Mouse (Mus musculus) kidney, postnatal 14 days (tissue): ENCODE results near the gene Cxxc4.
"Not testable (repeated sequence)": the region's sequence is repeated elsewhere in the genome, so short reads cannot be mapped to it uniquely, and the experiment has no call there.

Experiments
- DNase-seq: peaks from one replicate; pipeline ENCODE4 v3.0.0; 2022; ENCODE audit warnings: mixed read lengths

The Cxxc4 gene

DNA sequence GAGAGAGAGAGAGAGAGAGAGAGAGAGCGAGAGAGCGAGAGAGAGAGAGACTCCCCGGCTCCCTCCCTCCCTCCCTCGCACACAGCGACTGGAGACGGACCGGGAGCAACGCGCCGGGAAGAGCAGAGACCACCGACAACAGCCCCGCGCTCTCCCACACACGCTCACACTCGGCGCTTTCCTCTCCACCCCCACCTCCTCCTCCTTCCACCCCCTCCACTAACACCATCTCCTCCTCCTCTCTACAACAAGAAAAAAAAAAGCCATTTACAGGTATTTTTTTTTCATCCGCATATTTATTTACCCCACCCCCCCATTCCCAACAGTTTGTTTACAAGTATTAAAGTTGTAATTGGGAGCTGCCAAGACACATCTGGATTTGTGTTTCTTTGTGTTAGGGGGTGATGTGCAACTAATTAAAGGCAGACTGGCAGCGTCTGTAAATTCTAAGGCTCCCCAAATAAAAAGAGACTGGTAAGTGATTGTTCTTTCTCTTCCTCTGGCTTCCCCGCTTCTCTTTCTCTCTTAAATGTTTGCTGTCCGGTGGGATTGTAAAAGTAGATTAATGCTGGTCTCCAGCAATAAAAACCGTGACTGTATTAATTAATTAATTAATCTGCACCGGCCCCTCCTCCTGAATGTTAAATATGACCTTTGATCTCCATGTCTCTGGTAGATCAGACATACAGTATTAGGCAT is at the start of gene Cxxc4:
Gene Cxxc4 (plus strand): TSS at position 71 of the 699 bp plus-strand sequence.
- DNase-seq, result no peak

DNA sequence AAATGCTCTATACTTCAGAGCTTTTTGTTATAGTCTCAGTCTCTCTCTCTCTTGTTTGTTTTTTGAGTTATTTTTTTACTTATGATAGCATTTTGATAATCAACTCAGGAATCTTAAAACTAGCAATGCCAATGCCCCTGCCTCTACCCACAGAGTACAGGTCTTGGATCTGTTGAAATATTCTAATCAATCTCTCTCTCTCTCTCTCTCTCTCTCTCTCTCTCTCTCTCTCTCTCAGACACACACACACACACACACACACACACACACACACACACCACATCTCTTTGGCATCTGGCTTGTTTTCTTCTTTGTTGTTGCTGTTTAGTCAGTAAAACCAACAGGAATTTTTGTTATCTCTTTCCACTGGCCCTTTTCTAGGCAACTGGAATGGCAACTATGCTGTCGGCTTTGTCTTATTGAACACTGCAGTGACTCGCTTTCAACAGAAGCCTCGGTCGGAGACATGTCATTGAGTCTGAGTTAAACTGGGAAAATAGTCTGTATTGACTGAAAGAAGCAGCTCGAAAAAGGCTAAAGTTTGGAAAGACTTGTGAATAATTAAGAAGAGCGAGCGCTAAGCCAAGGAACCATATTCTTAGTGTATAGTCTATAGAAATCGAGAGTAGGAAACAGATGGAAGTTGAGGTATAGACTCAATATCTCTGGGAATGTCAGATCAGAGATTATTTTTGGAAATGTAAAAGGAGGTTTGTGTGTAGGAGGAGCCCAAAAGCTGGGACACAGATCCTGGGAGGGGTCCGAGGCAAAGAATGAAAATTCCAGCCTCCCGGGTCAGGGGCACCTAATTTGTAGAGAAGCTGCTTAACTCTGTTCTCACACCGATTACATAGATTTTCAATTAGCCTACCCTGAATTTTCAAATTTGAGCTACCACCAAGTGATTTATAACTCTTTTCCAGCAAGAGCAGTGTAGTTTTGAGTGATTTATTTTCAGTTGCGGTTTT is 47.0 kb upstream of the Cxxc4 start:
- no peak for DNase-seq

DNA sequence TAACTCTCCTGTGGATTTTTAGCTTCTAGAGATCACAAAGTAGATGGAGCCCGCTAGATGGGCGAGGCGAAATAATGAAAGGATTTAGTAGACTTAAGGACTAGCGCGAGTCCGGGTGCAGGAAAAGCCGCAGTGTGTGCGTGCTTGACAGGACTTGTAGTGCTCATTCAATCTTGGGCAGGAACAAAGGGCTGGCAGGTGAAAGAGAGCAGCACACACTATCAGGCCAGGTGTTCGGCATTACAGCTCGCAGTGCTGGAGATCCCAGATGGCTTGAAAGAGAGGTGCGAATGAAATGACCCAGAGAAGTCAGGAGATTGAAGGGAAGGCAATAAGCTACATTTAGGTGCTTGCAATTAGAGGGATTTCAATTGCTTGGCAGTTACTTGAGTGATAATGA is 46.2 kb upstream of the Cxxc4 start:
- DNase-seq, result peak; percentile 2

DNA sequence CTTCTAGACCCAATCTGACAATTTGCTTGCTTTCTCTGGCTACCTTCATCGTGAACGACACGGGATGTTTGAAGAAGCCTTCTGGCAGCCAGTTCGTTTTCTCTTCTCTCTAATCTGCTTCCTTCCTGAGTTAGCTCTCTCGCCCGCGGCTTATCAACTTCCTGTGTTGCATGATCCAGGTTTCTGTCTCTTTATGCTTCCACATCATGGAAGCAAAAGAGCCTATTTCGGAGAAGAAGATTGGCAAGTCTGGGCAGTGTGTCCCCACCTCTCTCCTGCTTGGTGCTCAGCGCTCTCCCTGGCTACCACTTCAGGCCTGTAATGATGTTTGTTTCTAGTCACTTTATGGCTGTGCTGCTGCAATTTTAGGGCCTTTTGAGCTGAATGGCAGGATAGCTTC is 36.4 kb upstream of the Cxxc4 start:
- no peak for DNase-seq

GRCm38 (mm10) chr3:134206624-134207023 is 29.7 kb upstream of the Cxxc4 start:
- DNase-seq, result no peak

- DNase-seq, result no peak
Measured at GRCm38 (mm10) chr3:134210950-134211349, 25.3 kb upstream of the Cxxc4 start.

GRCm38 (mm10) chr3:134219881-134220280 is 16.4 kb upstream of the Cxxc4 start:
- DNase-seq, result not testable (repeated sequence)

DNA sequence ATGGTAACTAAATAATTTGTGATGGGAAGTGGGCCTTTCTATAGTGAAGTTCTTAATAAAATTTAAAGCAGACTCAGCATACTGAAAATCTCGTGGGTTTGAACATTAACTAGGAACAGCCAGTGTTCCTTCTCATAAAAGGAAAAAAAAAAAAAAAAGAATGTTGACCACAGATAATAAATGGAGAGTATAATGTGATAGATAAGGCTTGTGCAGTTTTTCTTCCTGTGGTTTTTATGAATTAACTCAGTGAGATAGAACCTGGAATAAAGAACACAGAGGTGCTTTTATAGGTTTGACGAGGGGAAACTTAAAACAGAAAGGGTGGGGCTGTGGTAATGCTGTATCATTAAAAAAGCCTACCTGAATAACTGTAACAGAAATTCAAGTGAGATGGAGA is 15.3 kb upstream of the Cxxc4 start:
- no peak for DNase-seq

DNA sequence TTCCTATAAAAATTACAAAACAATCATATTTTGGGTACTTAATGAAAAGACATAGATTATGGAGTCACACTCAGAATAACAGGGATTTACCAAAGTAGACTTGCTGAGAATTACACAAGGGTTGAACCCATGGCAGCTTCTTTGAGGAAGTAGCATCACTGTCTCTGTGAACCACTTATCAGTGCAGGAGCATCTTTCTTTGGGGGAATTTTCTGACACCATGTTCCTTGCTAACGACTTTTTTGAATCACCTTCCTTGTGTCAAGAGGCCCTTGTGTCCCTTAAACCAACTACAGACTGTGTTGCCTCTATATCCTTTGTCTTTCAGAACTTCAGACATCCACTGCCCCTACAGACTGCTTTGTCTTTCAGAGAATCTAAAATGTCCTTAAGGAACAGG is 13.7 kb upstream of the Cxxc4 start:
- no peak for DNase-seq

DNA sequence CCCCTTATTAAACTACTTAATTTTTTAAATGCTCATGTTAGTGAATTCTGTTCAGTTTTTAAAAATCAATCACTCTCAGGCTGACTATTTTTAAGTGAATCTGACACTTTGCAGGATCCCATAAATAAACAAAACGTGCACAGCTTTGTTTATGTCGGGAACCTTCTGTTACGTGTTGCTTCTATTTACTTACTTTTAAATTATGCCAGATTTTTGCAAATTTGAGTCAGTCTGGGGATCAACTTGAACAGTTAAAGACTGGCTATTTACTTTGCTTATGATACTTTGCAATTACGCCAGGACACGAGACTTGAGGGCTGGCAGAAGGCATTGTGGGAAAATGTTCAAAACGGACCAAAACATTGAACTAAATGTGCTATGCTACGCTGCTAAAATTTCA is 12.3 kb upstream of the Cxxc4 start:
- DNase-seq, result no peak

- DNase-seq, result no peak
Measured at GRCm38 (mm10) chr3:134225928-134226327, 10.4 kb upstream of the Cxxc4 start.

DNA sequence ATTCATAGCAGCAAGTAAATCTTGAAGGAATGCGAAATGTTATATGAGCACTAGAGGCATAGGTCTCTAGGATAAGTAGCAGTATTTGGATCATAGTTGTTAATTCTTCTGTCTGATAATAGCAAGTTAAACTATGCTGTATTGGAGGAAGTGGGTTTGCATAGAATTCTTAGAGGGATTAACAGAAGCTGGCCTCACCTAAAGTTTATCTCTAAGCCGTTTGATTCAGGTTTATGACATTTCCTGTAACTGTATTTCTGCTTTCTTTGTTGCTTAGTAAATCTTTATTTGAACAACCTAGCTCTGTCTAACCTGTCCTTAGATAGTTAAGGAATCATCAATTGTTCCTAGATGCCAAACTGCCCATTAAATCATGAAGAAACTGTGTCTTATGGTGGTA is 3.5 kb upstream of the Cxxc4 start:
- DNase-seq, result no peak

- DNase-seq, result peak; percentile 68
Measured at GRCm38 (mm10) chr3:134235491-134236413, 532 bp upstream of the Cxxc4 start.

GRCm38 (mm10) chr3:134237113-134237805 is 975 bp downstream of the Cxxc4 start:
- DNase-seq, result no peak

GRCm38 (mm10) chr3:134238621-134239310 is 2.5 kb downstream of the Cxxc4 start:
- DNase-seq, result no peak

DNA sequence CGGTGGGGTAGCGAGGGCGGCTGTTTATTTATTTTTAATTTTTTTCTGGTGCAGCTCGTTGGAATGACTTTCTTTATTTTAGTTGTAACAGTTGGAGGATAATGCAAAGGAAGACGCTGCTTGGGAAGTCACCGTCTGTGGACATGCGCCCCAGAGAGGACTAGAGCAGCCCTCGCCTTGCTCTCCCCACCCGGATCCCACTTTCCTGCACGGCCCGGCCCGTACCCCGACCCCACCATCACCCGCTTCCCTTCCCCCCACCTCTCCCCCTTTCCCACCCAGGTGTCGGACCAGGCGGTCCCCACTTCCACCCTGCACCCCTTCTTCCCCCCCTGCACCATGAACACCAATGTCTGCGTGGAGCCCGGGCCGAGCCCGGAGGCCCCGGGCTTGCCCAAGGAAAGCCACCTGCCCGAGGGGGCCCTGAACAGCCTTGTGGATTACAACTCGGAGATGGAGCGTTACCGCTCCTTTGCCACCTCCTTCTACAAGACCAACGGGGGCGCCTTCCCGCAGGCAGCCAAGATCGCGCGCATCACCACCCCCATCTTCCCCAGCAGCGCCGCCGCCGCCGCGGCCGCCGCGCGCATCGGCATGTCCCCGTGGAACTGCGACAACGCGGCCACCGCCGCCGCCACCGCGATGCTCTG is 3.2 kb downstream of the Cxxc4 start:
- peak; percentile 51 for DNase-seq

GRCm38 (mm10) chr3:134239971-134240717 is 3.9 kb downstream of the Cxxc4 start:
- peak; percentile 66 for DNase-seq

DNA sequence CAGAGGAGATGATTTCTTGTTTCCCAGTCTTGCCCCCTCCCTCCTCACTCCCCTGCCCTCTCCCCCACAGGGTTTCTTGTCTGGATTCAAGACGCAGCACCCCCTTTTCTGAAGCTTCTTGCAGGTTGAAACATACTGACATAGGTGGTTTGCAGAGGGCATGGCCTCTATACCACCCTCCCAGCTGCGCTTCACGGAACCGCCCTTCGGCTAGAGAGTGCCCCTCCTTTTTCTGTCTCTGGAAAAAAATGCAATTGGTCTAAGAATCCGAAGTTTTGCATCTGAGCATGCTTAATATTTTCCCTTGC is 4.4 kb downstream of the Cxxc4 start:
- no peak for DNase-seq

- DNase-seq, result no peak
Measured at GRCm38 (mm10) chr3:134243168-134243849, 7.0 kb downstream of the Cxxc4 start.

DNA sequence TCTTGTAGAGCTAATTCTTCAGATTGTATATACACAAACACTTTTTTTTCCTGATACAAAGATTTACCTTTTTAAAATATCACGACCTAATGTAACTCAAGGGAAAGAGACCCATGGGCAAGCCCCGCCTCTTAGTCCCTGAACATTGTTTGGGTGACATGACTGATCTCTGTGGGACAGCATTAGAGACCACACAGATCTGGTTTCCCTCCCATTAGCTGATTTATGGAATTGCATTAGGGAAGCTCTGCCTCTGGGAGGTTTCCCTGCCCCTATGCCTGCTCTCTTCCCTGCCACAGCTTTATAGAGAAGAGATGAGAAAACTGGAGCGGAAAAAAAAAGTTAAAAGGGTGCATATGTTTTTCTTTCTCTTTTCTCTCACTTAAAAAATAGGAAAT is 7.6 kb downstream of the Cxxc4 start:
- DNase-seq, result no peak
